Mouse (Mus musculus): ENCODE data around the gene Gm44965.

- TF ChIP-seq CTCF (IDR thresholded peaks at IDR 0.05; ENCODE audit: low read depth) (no peak), EP300 (IDR thresholded peaks at IDR 0.05; ENCODE audit: low read depth) (no peak)
Observed at GRCm38 (mm10) chr6:48646309-48646690, 52.6 kb downstream of the Gm44965 start.
